9 mouse cellular contexts compared by ENCODE assay signal in the genomic region with DNA sequence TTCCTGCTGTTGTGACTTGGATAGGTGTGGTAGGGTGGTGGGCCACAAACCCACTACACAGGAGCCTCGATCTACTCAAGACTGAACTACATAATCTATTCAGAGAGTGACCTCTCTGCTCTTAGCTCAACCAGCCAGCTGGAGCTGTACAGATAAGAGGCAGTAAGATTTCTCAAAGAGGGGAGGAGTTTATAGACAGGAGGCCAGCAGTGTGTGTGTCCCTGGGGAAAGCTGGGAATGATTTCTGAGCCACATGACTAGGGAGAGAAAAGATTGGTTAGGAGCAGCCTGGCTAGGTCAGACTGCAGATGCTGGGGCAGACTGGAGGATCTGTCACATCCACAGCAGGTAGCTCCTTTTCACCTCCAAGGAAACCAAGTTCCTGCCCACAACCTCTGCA.
DNase-seq lines count a peak whose midpoint lies in the region; ATAC-seq and TF ChIP-seq lines count a peak whose summit lies in the region.
"Had no signal": no experiment of that assay in that cellular context is flagged by ENCODE, and none has a peak within 500 bp of the region (broad histone marks: within the 10 kb centered on the region; RNA-seq: fewer than 3 reads in every experiment).

No protein-coding gene starts in this region.

- H3K9ac ChIP-seq in heart, embryonic 16.5 days (ENCODE audit: low read length) = no peak overlapping the region
- no peak overlapping the region for H3K9ac ChIP-seq in liver, embryonic 16.5 days (ENCODE audit: low read depth, low read length)
- H3K9ac ChIP-seq: embryonic facial prominence, embryonic 15.5 days had no signal

- no peak for TF ChIP-seq CTCF in kidney, adult 2 months (conservative IDR thresholded peaks at IDR 0.05; ENCODE audit: insufficient read depth, insufficient read length, low read depth, low read length)

- no peak for TF ChIP-seq POLR2A in kidney, adult 2 months (IDR thresholded peaks at IDR 0.05; ENCODE audit: low read depth, low read length)

- H3K27ac ChIP-seq in kidney, adult 2 months (ENCODE audit: insufficient read depth, low read depth, low read length) = no peak overlapping the region
- H3K27ac ChIP-seq in heart, embryonic 16.5 days (ENCODE audit: low read length) = peak overlapping the region; percentile 44; the same call in 1 of the 2 replicates
- H3K27ac ChIP-seq in liver, embryonic 16.5 days (ENCODE audit: low read length) = no peak overlapping the region

- WGBS in kidney, adult 2 months = 42% methylated on average over 1 of the region's 1 CpGs
- 17% methylated on average over 1 of the region's 1 CpGs for WGBS in heart, embryonic 16.5 days
- WGBS in liver, embryonic 16.5 days (ENCODE audit: insufficient replicate concordance) = 9% methylated on average over 1 of the region's 1 CpGs

- no peak overlapping the region for H3K4me3 ChIP-seq in kidney, adult 2 months (ENCODE audit: insufficient read depth, low read depth, low read length)
- no peak overlapping the region for H3K4me3 ChIP-seq in heart, embryonic 16.5 days (ENCODE audit: low read length)
- H3K4me3 ChIP-seq in liver, embryonic 16.5 days (ENCODE audit: low read depth, low read length) = no peak overlapping the region
- H3K4me3 ChIP-seq: embryonic facial prominence, embryonic 15.5 days had no signal

- DNase-seq in kidney, adult 2 months = peak; percentile 41
- no peak for DNase-seq in kidney, postnatal 14 days
- DNase-seq in adrenal gland, postnatal 10 days = peak; percentile 35
- no peak for DNase-seq in urinary bladder, adult 2 months (ENCODE audit: low spot score)
- no peak for DNase-seq in urinary bladder, postnatal 36 days (ENCODE audit: low spot score in 2 of 2)
- no peak for DNase-seq in left cerebral cortex, postnatal 36 days (ENCODE audit: low spot score in 2 of 2)

- 0 out of 2 replicates have a peak, but pooled peaks cover 2% of the 10 kb centered on the region for H3K9me3 ChIP-seq in heart, embryonic 16.5 days (replicated peaks; ENCODE audit: control insufficient read depth, low read length)
- H3K9me3 ChIP-seq in liver, embryonic 16.5 days (replicated peaks; ENCODE audit: control insufficient read depth, low read length) = no peaks in the 10 kb centered on the region
- H3K9me3 ChIP-seq: embryonic facial prominence, embryonic 15.5 days had no signal

- intact Hi-C loops in left cerebral cortex, postnatal 36 days (cut with DNase I) = no loop called here

- no peak overlapping the region for H3K4me2 ChIP-seq in heart, embryonic 16.5 days (ENCODE audit: low read depth, low read length)
- no peak overlapping the region for H3K4me2 ChIP-seq in liver, embryonic 16.5 days (ENCODE audit: low read depth, low read length)
- H3K4me2 ChIP-seq: embryonic facial prominence, embryonic 15.5 days had no signal

- ATAC-seq in heart, embryonic 16.5 days (replicated peaks; ENCODE audit: extremely low read depth, insufficient read depth, low FRiP score) = peak; percentile 46; the same call in 1 of the 2 replicates
- ATAC-seq in liver, embryonic 16.5 days (ENCODE audit: low read depth) = peak; percentile 49; the same call in 1 of the 2 replicates

- H3K27me3 ChIP-seq in kidney, adult 2 months (replicated peaks; ENCODE audit: control insufficient read depth, insufficient read depth, low read length) = no peaks in the 10 kb centered on the region
- no peaks in the 10 kb centered on the region for H3K27me3 ChIP-seq in heart, embryonic 16.5 days (ENCODE audit: control insufficient read depth, insufficient read depth, low read length)
- H3K27me3 ChIP-seq in liver, embryonic 16.5 days (ENCODE audit: control insufficient read depth, insufficient read depth, low read depth, low read length) = no peaks in the 10 kb centered on the region
- H3K27me3 ChIP-seq: embryonic facial prominence, embryonic 15.5 days had no signal

- no peaks in the 10 kb centered on the region for H3K36me3 ChIP-seq in kidney, adult 2 months (ENCODE audit: control insufficient read depth, insufficient read depth, low read length)
- H3K36me3 ChIP-seq in heart, embryonic 16.5 days (ENCODE audit: control insufficient read depth, insufficient read depth) = no peaks in the 10 kb centered on the region
- no peaks in the 10 kb centered on the region for H3K36me3 ChIP-seq in liver, embryonic 16.5 days (ENCODE audit: control insufficient read depth, insufficient read depth)
- H3K36me3 ChIP-seq: embryonic facial prominence, embryonic 15.5 days had no signal

- H3K4me1 ChIP-seq in kidney, adult 2 months (ENCODE audit: control insufficient read depth, insufficient read depth, low read length) = peaks cover 5% of the 10 kb centered on the region
- H3K4me1 ChIP-seq in heart, embryonic 16.5 days (ENCODE audit: control insufficient read depth, insufficient read depth, low read length) = peaks cover 53% of the 10 kb centered on the region
- H3K4me1 ChIP-seq in liver, embryonic 16.5 days (ENCODE audit: control insufficient read depth, low read depth, low read length) = no peaks in the 10 kb centered on the region

Comparison
In these comparisons a context has a peak if more than half of its experiments do, and no peak if none do; other contexts are left out.
1. DNase-seq: peak in kidney, adult 2 months (single experiment) and adrenal gland, postnatal 10 days (single experiment); none in kidney, postnatal 14 days (single experiment), urinary bladder, adult 2 months (single experiment), urinary bladder, postnatal 36 days (0 of 2) and left cerebral cortex, postnatal 36 days (0 of 2).